Mouse (Mus musculus): ENCODE measurements around the gene Irx5. TPM values are rescaled to one million over a fixed set of nuclear protein-coding genes. Genes with fewer than 3 reads are reported as not detected.

Irx5 gene
- polyA plus RNA-seq, 1 experiment from 2014 or later = not detected

DNA sequence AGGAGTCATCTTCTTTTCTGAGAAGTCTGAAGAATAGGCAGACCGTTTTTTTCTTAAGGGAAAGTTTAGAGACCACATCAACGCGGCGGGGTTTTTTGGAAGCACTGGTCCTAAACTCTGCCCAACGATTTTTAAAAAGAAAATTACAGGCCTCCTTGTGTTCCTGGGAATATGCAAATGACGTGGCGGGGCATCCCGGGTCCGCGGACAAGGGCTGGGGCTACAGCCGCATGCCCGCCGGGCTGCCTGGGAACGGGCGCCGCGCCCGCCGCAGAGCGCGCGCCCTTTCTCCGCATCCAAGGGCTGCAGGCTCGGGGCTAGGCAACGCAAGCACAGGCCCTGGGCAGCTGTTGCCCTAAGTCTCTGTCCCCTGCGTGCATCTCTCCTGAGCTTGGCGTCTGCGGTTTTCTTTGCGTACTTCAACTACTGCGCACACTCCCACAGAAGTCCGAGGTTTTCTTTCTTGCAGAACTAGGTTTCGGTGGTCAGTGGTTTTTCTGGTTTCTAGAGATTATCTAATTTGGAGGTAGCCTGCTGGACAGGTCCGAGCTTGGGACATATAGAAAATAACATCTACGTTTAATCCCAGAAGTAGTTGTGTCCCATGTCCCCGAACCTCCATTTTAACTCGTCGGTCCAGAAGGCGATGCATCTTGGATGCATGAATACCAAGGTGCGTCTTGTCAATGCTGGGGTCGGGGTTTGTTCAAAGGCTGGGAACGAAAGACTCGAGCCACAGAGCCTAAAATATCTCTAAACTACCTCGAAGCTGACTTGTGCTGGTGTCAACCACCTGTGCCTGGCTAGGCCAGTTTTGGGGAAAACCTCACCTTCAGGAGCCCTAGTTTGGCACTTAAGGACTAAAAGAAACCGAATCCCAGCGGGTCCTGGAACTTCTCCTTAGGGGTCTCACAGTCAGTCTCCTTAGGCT, 6.1 kb downstream of the Irx5 start:
- H3K4me1 ChIP-seq (ENCODE audit: insufficient read depth) = 0 out of 2 replicates have a peak, but pooled peaks cover 2% of the 10 kb centered on the region
- TF ChIP-seq CTCF (IDR thresholded peaks at IDR 0.05; ENCODE audit: low read depth) (no peak), EP300 (IDR thresholded peaks at IDR 0.05; ENCODE audit: low read depth) (no peak)
- H3K9me3 ChIP-seq (ENCODE audit: low read length) = no peaks in the 10 kb centered on the region
- no peak overlapping the region for H3K4me2 ChIP-seq (ENCODE audit: low read depth, low read length)
- H3K4me3 ChIP-seq (ENCODE audit: low read depth, low read length) = no peak overlapping the region
- no peak overlapping the region for H3K9ac ChIP-seq (replicated peaks)
- peaks cover 96% of the 10 kb centered on the region for H3K27me3 ChIP-seq (ENCODE audit: insufficient read depth, low read length)
- DNase-seq (no peak), ATAC-seq (no peak)
- H3K36me3 ChIP-seq (replicated peaks; ENCODE audit: insufficient read depth, low read length) = no peaks in the 10 kb centered on the region
- 3% methylated on average over 45 of the region's 45 CpGs for WGBS (ENCODE audit: insufficient replicate concordance)
- H3K27ac ChIP-seq (ENCODE audit: low read depth) = no peak overlapping the region

DNA sequence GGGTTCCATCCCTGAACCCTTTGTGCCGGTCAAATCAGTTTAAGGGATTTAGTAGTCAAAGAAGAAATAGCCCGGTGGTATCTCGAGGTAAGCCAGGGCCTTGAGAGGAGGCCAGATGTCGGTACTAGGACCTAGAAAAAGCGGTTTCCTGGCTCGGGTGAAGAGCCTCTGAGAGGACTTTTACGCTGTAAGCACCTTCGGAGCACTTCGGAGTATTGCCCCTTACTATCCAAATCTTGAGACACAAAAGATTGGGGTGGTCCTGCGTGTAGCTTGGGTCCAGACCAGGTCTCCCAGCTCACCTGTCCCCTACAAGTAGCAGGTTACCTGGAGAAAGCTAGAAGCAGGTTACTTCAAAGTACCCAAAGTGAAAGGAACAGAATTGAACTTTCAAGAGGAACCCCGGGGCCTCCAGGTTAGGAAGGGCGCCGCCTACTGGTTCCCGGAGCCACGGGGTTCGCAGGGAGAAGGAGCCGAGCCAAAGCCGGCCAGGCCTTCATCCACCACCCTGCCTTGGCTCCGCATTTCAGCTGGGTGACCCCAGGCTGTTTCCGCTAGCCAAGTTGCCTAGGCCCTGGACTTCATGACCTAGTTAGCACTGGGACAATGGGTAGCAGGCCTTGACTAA, 6.8 kb downstream of the Irx5 start:
- Histone ChIP-seq H3K4me2 (ENCODE audit: low read depth, low read length) (peak overlapping the region; percentile 36; the same call in 1 of the 2 replicates), H3K9me3 (ENCODE audit: low read length) (no peaks in the 10 kb centered on the region), H3K4me1 (ENCODE audit: insufficient read depth) (0 out of 2 replicates have a peak, but pooled peaks cover 2% of the 10 kb centered on the region), H3K9ac (replicated peaks) (no peak overlapping the region), H3K4me3 (ENCODE audit: low read depth, low read length) (peak overlapping the region; percentile 23; the same call in 1 of the 2 replicates), H3K27ac (ENCODE audit: low read depth) (no peak overlapping the region), H3K36me3 (replicated peaks; ENCODE audit: insufficient read depth, low read length) (no peaks in the 10 kb centered on the region), H3K27me3 (ENCODE audit: insufficient read depth, low read length) (peaks cover 95% of the 10 kb centered on the region)
- DNase-seq (peak; percentile 71), ATAC-seq (no peak)
- 4% methylated on average over 20 of the region's 20 CpGs for WGBS (ENCODE audit: insufficient replicate concordance)
- TF ChIP-seq EP300 (IDR thresholded peaks at IDR 0.05; ENCODE audit: low read depth) (no peak), CTCF (IDR thresholded peaks at IDR 0.05; ENCODE audit: low read depth) (peak; percentile 56)

DNA sequence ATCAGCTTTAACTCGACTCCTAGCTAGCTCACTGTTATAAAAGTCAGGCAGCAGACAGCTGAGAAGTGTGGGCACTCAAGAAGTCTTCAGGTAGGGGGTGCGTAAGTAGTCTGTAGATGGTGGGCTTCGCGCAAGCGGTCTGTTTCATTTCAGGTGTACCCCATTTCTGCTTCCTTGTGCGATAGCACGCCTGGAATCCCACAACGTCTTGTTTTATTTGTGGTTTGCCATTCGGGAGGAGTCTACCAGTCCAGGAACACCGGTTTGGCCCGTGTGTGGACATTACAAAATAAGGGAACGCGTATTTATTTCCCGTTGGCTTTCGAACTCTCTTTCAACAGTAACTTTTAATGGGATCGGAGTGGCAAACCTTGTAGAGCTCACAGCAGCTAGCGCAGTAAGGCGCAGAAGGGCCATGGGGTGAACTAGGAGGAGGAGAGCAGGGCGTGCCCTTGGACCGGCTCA, 7.4 kb downstream of the Irx5 start:
- TF ChIP-seq EP300 (IDR thresholded peaks at IDR 0.05; ENCODE audit: low read depth) (no peak), CTCF (IDR thresholded peaks at IDR 0.05; ENCODE audit: low read depth) (no peak)
- Histone ChIP-seq H3K27me3 (ENCODE audit: insufficient read depth, low read length) (peaks cover 92% of the 10 kb centered on the region), H3K4me3 (ENCODE audit: low read depth, low read length) (no peak overlapping the region), H3K36me3 (replicated peaks; ENCODE audit: insufficient read depth, low read length) (no peaks in the 10 kb centered on the region), H3K27ac (ENCODE audit: low read depth) (no peak overlapping the region), H3K9me3 (ENCODE audit: low read length) (no peaks in the 10 kb centered on the region), H3K4me1 (ENCODE audit: insufficient read depth) (0 out of 2 replicates have a peak, but pooled peaks cover 2% of the 10 kb centered on the region), H3K9ac (replicated peaks) (no peak overlapping the region), H3K4me2 (ENCODE audit: low read depth, low read length) (no peak overlapping the region)
- WGBS (ENCODE audit: insufficient replicate concordance) = 9% methylated on average over 20 of the region's 20 CpGs
- ATAC-seq (no peak), DNase-seq (no peak)

DNA sequence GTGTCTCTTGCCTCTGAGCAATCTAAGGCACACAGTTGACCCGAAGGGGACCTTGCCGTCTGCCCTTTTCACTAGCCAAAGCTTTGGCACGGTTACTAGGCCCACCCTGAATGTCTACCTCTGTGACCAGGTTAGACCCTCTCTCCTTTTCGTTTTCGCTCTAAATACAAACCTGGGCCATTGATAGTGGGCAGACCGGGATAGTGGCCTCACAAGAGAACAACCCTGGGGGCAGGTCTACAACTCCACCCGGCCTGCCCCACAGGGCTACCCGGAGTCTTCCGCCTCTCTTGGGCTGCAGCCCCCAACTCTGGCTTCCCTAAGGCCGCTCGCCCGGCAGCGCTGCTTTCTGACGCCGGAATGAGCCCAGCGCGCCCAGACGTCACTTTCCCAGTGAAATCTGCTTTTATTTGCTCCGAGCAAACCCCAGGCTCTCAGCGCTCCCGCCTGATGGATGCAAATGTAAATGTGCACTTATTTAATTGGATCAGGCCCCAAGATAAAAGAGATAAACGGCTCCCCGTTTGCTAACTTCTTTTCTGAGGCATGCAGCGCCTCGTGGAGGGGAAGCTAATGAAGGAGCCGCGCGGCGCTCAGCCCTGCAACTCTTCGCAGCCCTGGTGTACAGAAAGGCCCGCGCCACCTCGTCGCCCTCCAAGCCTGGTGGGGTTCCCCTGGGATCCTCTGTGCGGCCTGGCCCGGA, 8.0 kb downstream of the Irx5 start:
- no peaks in the 10 kb centered on the region for H3K9me3 ChIP-seq (ENCODE audit: low read length)
- H3K4me3 ChIP-seq (ENCODE audit: low read depth, low read length) = no peak overlapping the region
- no peak overlapping the region for H3K27ac ChIP-seq (ENCODE audit: low read depth)
- no peak overlapping the region for H3K4me2 ChIP-seq (ENCODE audit: low read depth, low read length)
- DNase-seq = peak; percentile 20
- no peak for ATAC-seq
- TF ChIP-seq CTCF (IDR thresholded peaks at IDR 0.05; ENCODE audit: low read depth) = no peak
- TF ChIP-seq EP300 (IDR thresholded peaks at IDR 0.05; ENCODE audit: low read depth) = no peak
- 3% methylated on average over 35 of the region's 36 CpGs for WGBS (ENCODE audit: insufficient replicate concordance)
- H3K27me3 ChIP-seq (ENCODE audit: insufficient read depth, low read length) = peaks cover 92% of the 10 kb centered on the region
- H3K9ac ChIP-seq (replicated peaks) = no peak overlapping the region
- no peaks in the 10 kb centered on the region for H3K36me3 ChIP-seq (replicated peaks; ENCODE audit: insufficient read depth, low read length)
- H3K4me1 ChIP-seq (ENCODE audit: insufficient read depth) = no peaks in the 10 kb centered on the region

DNA sequence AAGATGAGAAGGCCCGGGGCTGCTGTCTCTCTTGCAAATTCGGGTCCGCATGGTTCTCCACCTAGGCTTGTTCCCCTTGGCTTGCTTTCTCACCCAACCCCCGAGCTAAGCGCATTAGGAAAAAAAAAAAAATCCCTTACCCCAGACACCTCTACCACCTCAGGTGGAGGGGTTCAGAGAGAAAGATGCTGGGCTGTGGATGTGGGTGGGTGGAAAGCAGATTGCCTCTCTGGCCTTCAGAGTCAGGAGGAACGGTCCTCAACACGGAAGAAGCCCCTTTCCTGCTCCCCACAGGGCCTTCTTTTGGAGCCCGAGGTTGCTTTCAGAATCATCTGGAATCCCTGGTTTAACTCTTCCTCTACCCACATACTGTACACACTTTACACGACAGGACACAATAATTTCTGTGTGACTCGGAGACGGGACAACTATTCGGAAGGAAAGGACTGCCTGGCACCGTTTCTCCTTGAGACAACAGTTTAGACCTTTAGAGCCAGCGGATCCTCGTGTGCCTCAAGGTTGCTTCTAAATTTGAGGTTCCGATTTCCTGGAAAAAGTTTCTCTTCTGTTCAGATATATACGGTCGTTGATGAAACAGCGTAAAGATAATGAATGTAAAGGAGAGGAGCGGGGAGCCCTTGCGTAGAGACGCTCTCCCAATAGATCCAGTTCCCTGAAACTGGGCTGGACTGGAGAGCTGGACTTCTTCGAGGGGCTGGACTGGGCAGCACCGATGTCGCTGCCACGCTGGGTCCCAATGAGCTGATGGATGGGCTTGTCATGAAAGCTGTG, 8.7 kb downstream of the Irx5 start:
- ATAC-seq = no peak

More for the DNA sequence above, 8.7 kb downstream of the Irx5 start:
- Histone ChIP-seq H3K9ac (replicated peaks) (no peak overlapping the region), H3K4me2 (ENCODE audit: low read depth, low read length) (no peak overlapping the region), H3K9me3 (ENCODE audit: low read length) (no peaks in the 10 kb centered on the region), H3K27ac (ENCODE audit: low read depth) (no peak overlapping the region), H3K27me3 (ENCODE audit: insufficient read depth, low read length) (peaks cover 88% of the 10 kb centered on the region), H3K36me3 (replicated peaks; ENCODE audit: insufficient read depth, low read length) (no peaks in the 10 kb centered on the region), H3K4me1 (ENCODE audit: insufficient read depth) (no peaks in the 10 kb centered on the region), H3K4me3 (ENCODE audit: low read depth, low read length) (no peak overlapping the region)
- 9% methylated on average over 26 of the region's 26 CpGs for WGBS (ENCODE audit: insufficient replicate concordance)
- TF ChIP-seq EP300 (IDR thresholded peaks at IDR 0.05; ENCODE audit: low read depth) (no peak), CTCF (IDR thresholded peaks at IDR 0.05; ENCODE audit: low read depth) (no peak)
- DNase-seq = no peak
